Mouse (Mus musculus): ENCODE data around the gene Stk10. TPM values are rescaled to one million over a fixed set of nuclear protein-coding genes. Genes with fewer than 3 reads are reported as not detected.

Stk10 gene
- polyA plus RNA-seq, 1 experiment, result 7.2 TPM

- no peak overlapping the region for H3K9ac ChIP-seq (ENCODE audit: low read depth, poor library complexity, severe bottlenecking)
- H3K9me3 ChIP-seq (replicated peaks; ENCODE audit: control insufficient read depth, insufficient read depth, low read length, poor library complexity, severe bottlenecking), result no peaks in the 10 kb centered on the region
- H3K27me3 ChIP-seq (ENCODE audit: control insufficient read depth, insufficient read depth, low read length, poor library complexity, severe bottlenecking), result no peaks in the 10 kb centered on the region
- H3K36me3 ChIP-seq (ENCODE audit: control insufficient read depth, insufficient read depth, low read length, poor library complexity, severe bottlenecking), result no peaks in the 10 kb centered on the region
- no peak for TF ChIP-seq EP300 (IDR thresholded peaks at IDR 0.05; ENCODE audit: insufficient read depth, low read depth, low read length)
- TF ChIP-seq CTCF (IDR thresholded peaks at IDR 0.05; ENCODE audit: low read depth, low read length), result no peak
- no peak for TF ChIP-seq POLR2A (IDR thresholded peaks at IDR 0.05; ENCODE audit: insufficient read depth, low read length)
- H3K4me1 ChIP-seq (ENCODE audit: control insufficient read depth, insufficient read depth, low read length), result no peaks in the 10 kb centered on the region
- no peak overlapping the region for H3K27ac ChIP-seq (ENCODE audit: insufficient read depth, low read length)
- H3K4me3 ChIP-seq (ENCODE audit: low read depth, low read length), result no peak overlapping the region
Observed at GRCm38 (mm10) chr11:32544041-32544440, 10.9 kb downstream of the Stk10 start.

- no peaks in the 10 kb centered on the region for H3K4me1 ChIP-seq (ENCODE audit: control insufficient read depth, insufficient read depth, low read length)
- no peaks in the 10 kb centered on the region for H3K27me3 ChIP-seq (ENCODE audit: control insufficient read depth, insufficient read depth, low read length, poor library complexity, severe bottlenecking)
- H3K4me3 ChIP-seq (ENCODE audit: low read depth, low read length), result no peak overlapping the region
- H3K27ac ChIP-seq (ENCODE audit: insufficient read depth, low read length), result no peak overlapping the region
- H3K36me3 ChIP-seq (ENCODE audit: control insufficient read depth, insufficient read depth, low read length, poor library complexity, severe bottlenecking), result no peaks in the 10 kb centered on the region
- TF ChIP-seq EP300 (IDR thresholded peaks at IDR 0.05; ENCODE audit: insufficient read depth, low read depth, low read length) (no peak), POLR2A (IDR thresholded peaks at IDR 0.05; ENCODE audit: insufficient read depth, low read length) (no peak), CTCF (IDR thresholded peaks at IDR 0.05; ENCODE audit: low read depth, low read length) (no peak)
- no peak overlapping the region for H3K9ac ChIP-seq (ENCODE audit: low read depth, poor library complexity, severe bottlenecking)
- H3K9me3 ChIP-seq (replicated peaks; ENCODE audit: control insufficient read depth, insufficient read depth, low read length, poor library complexity, severe bottlenecking), result no peaks in the 10 kb centered on the region
Observed at GRCm38 (mm10) chr11:32544497-32544896, 11.4 kb downstream of the Stk10 start.

- Histone ChIP-seq H3K27ac (ENCODE audit: insufficient read depth, low read length) (no peak overlapping the region), H3K36me3 (ENCODE audit: control insufficient read depth, insufficient read depth, low read length, poor library complexity, severe bottlenecking) (no peaks in the 10 kb centered on the region), H3K4me1 (ENCODE audit: control insufficient read depth, insufficient read depth, low read length) (no peaks in the 10 kb centered on the region), H3K4me3 (ENCODE audit: low read depth, low read length) (no peak overlapping the region), H3K9me3 (replicated peaks; ENCODE audit: control insufficient read depth, insufficient read depth, low read length, poor library complexity, severe bottlenecking) (no peaks in the 10 kb centered on the region), H3K27me3 (ENCODE audit: control insufficient read depth, insufficient read depth, low read length, poor library complexity, severe bottlenecking) (no peaks in the 10 kb centered on the region), H3K9ac (ENCODE audit: low read depth, poor library complexity, severe bottlenecking) (no peak overlapping the region)
- TF ChIP-seq EP300 (IDR thresholded peaks at IDR 0.05; ENCODE audit: insufficient read depth, low read depth, low read length), result no peak
- no peak for TF ChIP-seq CTCF (IDR thresholded peaks at IDR 0.05; ENCODE audit: low read depth, low read length)
- no peak for TF ChIP-seq POLR2A (IDR thresholded peaks at IDR 0.05; ENCODE audit: insufficient read depth, low read length)
Observed at GRCm38 (mm10) chr11:32545605-32546004, 12.5 kb downstream of the Stk10 start.

GRCm38 (mm10) chr11:32546483-32546882 lies 13.4 kb downstream of the Stk10 start:
- no peaks in the 10 kb centered on the region for H3K36me3 ChIP-seq (ENCODE audit: control insufficient read depth, insufficient read depth, low read length, poor library complexity, severe bottlenecking)
- no peak overlapping the region for H3K9ac ChIP-seq (ENCODE audit: low read depth, poor library complexity, severe bottlenecking)
- H3K27me3 ChIP-seq (ENCODE audit: control insufficient read depth, insufficient read depth, low read length, poor library complexity, severe bottlenecking), result no peaks in the 10 kb centered on the region
- H3K9me3 ChIP-seq (replicated peaks; ENCODE audit: control insufficient read depth, insufficient read depth, low read length, poor library complexity, severe bottlenecking), result no peaks in the 10 kb centered on the region
- no peak overlapping the region for H3K4me3 ChIP-seq (ENCODE audit: low read depth, low read length)
- H3K27ac ChIP-seq (ENCODE audit: insufficient read depth, low read length), result no peak overlapping the region
- H3K4me1 ChIP-seq (ENCODE audit: control insufficient read depth, insufficient read depth, low read length), result no peaks in the 10 kb centered on the region
- no peak for TF ChIP-seq POLR2A (IDR thresholded peaks at IDR 0.05; ENCODE audit: insufficient read depth, low read length)
- no peak for TF ChIP-seq EP300 (IDR thresholded peaks at IDR 0.05; ENCODE audit: insufficient read depth, low read depth, low read length)
- no peak for TF ChIP-seq CTCF (IDR thresholded peaks at IDR 0.05; ENCODE audit: low read depth, low read length)

- Histone ChIP-seq H3K9me3 (replicated peaks; ENCODE audit: control insufficient read depth, insufficient read depth, low read length, poor library complexity, severe bottlenecking) (no peaks in the 10 kb centered on the region), H3K4me3 (ENCODE audit: low read depth, low read length) (no peak overlapping the region), H3K27me3 (ENCODE audit: control insufficient read depth, insufficient read depth, low read length, poor library complexity, severe bottlenecking) (no peaks in the 10 kb centered on the region), H3K36me3 (ENCODE audit: control insufficient read depth, insufficient read depth, low read length, poor library complexity, severe bottlenecking) (no peaks in the 10 kb centered on the region), H3K27ac (ENCODE audit: insufficient read depth, low read length) (no peak overlapping the region), H3K9ac (ENCODE audit: low read depth, poor library complexity, severe bottlenecking) (no peak overlapping the region), H3K4me1 (ENCODE audit: control insufficient read depth, insufficient read depth, low read length) (no peaks in the 10 kb centered on the region)
- TF ChIP-seq POLR2A (IDR thresholded peaks at IDR 0.05; ENCODE audit: insufficient read depth, low read length) (no peak), EP300 (IDR thresholded peaks at IDR 0.05; ENCODE audit: insufficient read depth, low read depth, low read length) (no peak), CTCF (IDR thresholded peaks at IDR 0.05; ENCODE audit: low read depth, low read length) (no peak)
Observed at GRCm38 (mm10) chr11:32547391-32547947, 14.4 kb downstream of the Stk10 start.

- H3K27me3 ChIP-seq (ENCODE audit: control insufficient read depth, insufficient read depth, low read length, poor library complexity, severe bottlenecking), result no peaks in the 10 kb centered on the region
- TF ChIP-seq EP300 (IDR thresholded peaks at IDR 0.05; ENCODE audit: insufficient read depth, low read depth, low read length) (no peak), POLR2A (IDR thresholded peaks at IDR 0.05; ENCODE audit: insufficient read depth, low read length) (no peak), CTCF (IDR thresholded peaks at IDR 0.05; ENCODE audit: low read depth, low read length) (no peak)
- no peaks in the 10 kb centered on the region for H3K36me3 ChIP-seq (ENCODE audit: control insufficient read depth, insufficient read depth, low read length, poor library complexity, severe bottlenecking)
- no peak overlapping the region for H3K27ac ChIP-seq (ENCODE audit: insufficient read depth, low read length)
- no peaks in the 10 kb centered on the region for H3K4me1 ChIP-seq (ENCODE audit: control insufficient read depth, insufficient read depth, low read length)
- no peak overlapping the region for H3K4me3 ChIP-seq (ENCODE audit: low read depth, low read length)
- no peak overlapping the region for H3K9ac ChIP-seq (ENCODE audit: low read depth, poor library complexity, severe bottlenecking)
- no peaks in the 10 kb centered on the region for H3K9me3 ChIP-seq (replicated peaks; ENCODE audit: control insufficient read depth, insufficient read depth, low read length, poor library complexity, severe bottlenecking)
Observed at GRCm38 (mm10) chr11:32548240-32548639, 15.1 kb downstream of the Stk10 start.
